Mouse (Mus musculus): ENCODE data around the gene Hivep3.

DNA sequence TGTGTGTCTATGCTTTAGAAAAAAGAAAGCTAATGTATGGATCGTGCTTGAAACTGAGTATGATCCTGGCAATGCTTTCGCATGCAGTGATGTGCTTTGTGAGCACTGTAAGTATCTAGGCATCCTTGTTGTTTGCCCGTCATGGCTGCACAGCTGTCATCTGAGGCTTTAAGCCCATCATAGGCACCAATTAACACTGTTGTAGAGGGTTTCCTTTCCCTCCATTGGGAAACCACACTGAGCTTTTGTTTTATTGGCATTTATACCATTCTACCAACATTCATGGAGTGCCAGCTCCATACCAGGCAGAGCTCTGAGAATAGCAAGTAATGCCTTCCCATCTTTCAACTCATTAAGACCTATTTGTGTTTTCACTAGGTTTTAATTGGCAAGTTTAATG lies 42.3 kb downstream of the Hivep3 start:
- no peak for TF ChIP-seq CTCF (IDR thresholded peaks at IDR 0.05; ENCODE audit: borderline replicate concordance, extremely low read depth, insufficient read depth, insufficient read length)
- no peak for TF ChIP-seq POLR2A (IDR thresholded peaks at IDR 0.05; ENCODE audit: borderline replicate concordance, extremely low read depth, insufficient read depth, insufficient read length, poor library complexity, severe bottlenecking)
